ENCODE assay signal across 8 mouse cellular contexts in the genomic region with DNA sequence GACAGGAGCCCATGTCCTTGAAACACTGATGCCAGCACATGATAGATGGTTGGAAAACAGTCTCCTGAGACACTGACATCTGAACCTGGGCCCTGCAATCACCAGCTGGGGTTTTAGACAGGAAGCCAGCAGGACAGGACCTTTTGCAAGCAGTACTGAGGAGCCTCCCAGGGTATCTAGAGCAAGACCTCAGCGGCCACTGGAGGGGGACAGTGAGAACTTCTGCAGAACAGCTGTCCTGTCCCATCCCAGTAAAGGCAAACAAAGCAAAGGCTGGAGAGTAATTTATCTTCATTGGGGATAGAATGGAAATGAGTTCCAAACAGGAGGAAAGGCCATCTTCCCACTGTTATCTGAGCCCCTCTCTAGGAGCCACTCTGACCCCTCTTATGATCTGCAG. TPM values are rescaled to one million over a fixed set of nuclear protein-coding genes. Genes with fewer than 3 reads are reported as not detected.
DNase-seq lines count a peak whose midpoint lies in the region; ATAC-seq and TF ChIP-seq lines count a peak whose summit lies in the region.

No protein-coding gene starts in this region.

- no peak overlapping the region for H3K4me3 ChIP-seq in bone marrow, adult 2 months (replicated peaks; ENCODE audit: control insufficient read depth, low read depth, low read length)
- no peak overlapping the region for H3K4me3 ChIP-seq in stomach, postnatal 0 days (ENCODE audit: low read depth, low read length)
- no peak overlapping the region for H3K4me3 ChIP-seq in cerebellum, adult 2 months (replicated peaks; ENCODE audit: insufficient read depth, low read depth, low read length)

- no peaks in the 10 kb centered on the region for H3K27me3 ChIP-seq in stomach, postnatal 0 days (ENCODE audit: control insufficient read depth, insufficient read depth, low read length)
- H3K27me3 ChIP-seq in cerebellum, adult 2 months (ENCODE audit: control insufficient read depth, insufficient read depth, low read length), result peaks cover 1% of the 10 kb centered on the region; the same call in 1 of the 2 replicates

- peak; percentile 63; the same call in 1 of the 2 replicates for TF ChIP-seq CTCF in bone marrow, adult 2 months (IDR thresholded peaks at IDR 0.05; ENCODE audit: control insufficient read depth, insufficient read depth, low read length)
- peak; percentile 77 for TF ChIP-seq CTCF in stomach, postnatal 0 days (IDR thresholded peaks at IDR 0.05; ENCODE audit: low read depth)
- TF ChIP-seq CTCF in cerebellum, adult 2 months (IDR thresholded peaks at IDR 0.05; ENCODE audit: borderline replicate concordance, insufficient read depth, low read depth, low read length), result no peak

- WGBS in bone marrow, adult 2 months, result 3% methylated on average over 1 of the region's 1 CpGs
- 24% methylated on average over 1 of the region's 1 CpGs for WGBS in stomach, postnatal 0 days
- 44% methylated on average over 1 of the region's 1 CpGs for WGBS in cerebellum, adult 2 months

- no peaks in the 10 kb centered on the region for H3K36me3 ChIP-seq in stomach, postnatal 0 days (ENCODE audit: control insufficient read depth, insufficient read depth, low read length)

- no peak overlapping the region for H3K27ac ChIP-seq in bone marrow, adult 2 months (ENCODE audit: control insufficient read depth, insufficient read depth, low read depth, low read length, poor library complexity)
- no peak overlapping the region for H3K27ac ChIP-seq in stomach, postnatal 0 days (replicated peaks)
- no peak overlapping the region for H3K27ac ChIP-seq in cerebellum, adult 2 months (ENCODE audit: insufficient read depth, low read length)

- no peak overlapping the region for H3K4me2 ChIP-seq in stomach, postnatal 0 days (replicated peaks; ENCODE audit: low read depth)

- intact Hi-C loops in heart, postnatal 25 days (cut with DNase I), result loop anchor here (2.0 to 10.0 kb wide), 3 partner anchors 77 to 340 kb away; no protein-coding TSS in a partner anchor

- H3K9me3 ChIP-seq in stomach, postnatal 0 days (ENCODE audit: control insufficient read depth, low read length), result no peaks in the 10 kb centered on the region

- no peak for ATAC-seq in stomach, postnatal 0 days (ENCODE audit: low FRiP score, low TSS enrichment)
- no peak for ATAC-seq in frontal cortex, adult (ENCODE audit: low TSS enrichment)

- DNase-seq in right cerebral cortex, postnatal 14 days, result peak; percentile 21
- DNase-seq in right cerebral cortex, adult 2 months (ENCODE audit: low spot score in 2 of 2), result no peak
- DNase-seq in heart, postnatal 25 days (ENCODE audit: low spot score), result peak; percentile 31
- DNase-seq in lung, adult 18-20 months, result peak; percentile 14 to 26
- DNase-seq in stomach, postnatal 0 days (ENCODE audit: low spot score), result peak; percentile 70
- no peak for DNase-seq in cerebellum, adult 2 months

- TF ChIP-seq POLR2A in bone marrow, adult 2 months (IDR thresholded peaks at IDR 0.05; ENCODE audit: borderline replicate concordance, control insufficient read depth, low read depth, low read length), result no peak
- TF ChIP-seq POLR2A in cerebellum, adult 2 months (IDR thresholded peaks at IDR 0.05; ENCODE audit: borderline replicate concordance, insufficient read depth, low read length), result no peak

- H3K9ac ChIP-seq in stomach, postnatal 0 days (ENCODE audit: low read length), result no peak overlapping the region

- no peaks in the 10 kb centered on the region; the same call in 1 of the 2 replicates for H3K4me1 ChIP-seq in bone marrow, adult 2 months (ENCODE audit: control insufficient read depth, insufficient read depth, low read length)
- no peaks in the 10 kb centered on the region for H3K4me1 ChIP-seq in stomach, postnatal 0 days (replicated peaks; ENCODE audit: control insufficient read depth, insufficient read depth)
- H3K4me1 ChIP-seq in cerebellum, adult 2 months (ENCODE audit: control insufficient read depth, insufficient read depth, low read length), result no peaks in the 10 kb centered on the region

- TF ChIP-seq EP300 in stomach, postnatal 0 days (optimal IDR thresholded peaks at IDR 0.05), result no peak

RNA-seq across cellular contexts. Expression of gene Egln3, which starts 1.5 kb away (rescaled TPM):
- 0.72 and 1.9 TPM in 2 replicates for polyA plus RNA-seq in bone marrow, adult 2 months (2011; ENCODE audit: insufficient read depth, insufficient read length, low replicate concordance, missing spikeins)
- total RNA-seq in heart, postnatal 25 days (2021), result 10 to 100 TPM; 96.7 to 97.4 TPM
- polyA plus RNA-seq in stomach, postnatal 0 days (2015; fragmentation: Nextera tagmentation; extraction: Ambion mirVana), result 78.8 and 80.3 TPM in 2 replicates
- polyA plus RNA-seq in cerebellum, adult 2 months (2012; rRNA removed), result 5.5 and 6.5 TPM in 2 replicates

Comparison
In these comparisons a context has a peak if more than half of its experiments do, and no peak if none do; other contexts are left out.
1. DNase-seq: peak in right cerebral cortex, postnatal 14 days (single experiment), heart, postnatal 25 days (single experiment), lung, adult 18-20 months (2 of 2) and stomach, postnatal 0 days (single experiment); none in right cerebral cortex, adult 2 months (0 of 2) and cerebellum, adult 2 months (0 of 2).
2. RNA of gene Egln3, which starts 1.5 kb away (polyA plus RNA-seq): 78.8 to 80.3 TPM in stomach, postnatal 0 days; 5.5 to 6.5 TPM in cerebellum, adult 2 months and 0.72 to 1.9 TPM in bone marrow, adult 2 months; every median in the first group is over 10 times any median in the second.